Mouse (Mus musculus): ENCODE measurements at regions not wholly inside any gene's neighbourhood (a gene's known extent, or its start where the extent isn't known, plus 50 kb on each side); places are given as distances from the start of the nearest gene placed in this dataset.
A peak's percentile ranks its signal among the peaks of the same experiment; 100 is the strongest.

GRCm38 (mm10) chr19:19880895-19881294, 509.8 kb downstream of the Anxa1 start:
- H3K36me3 ChIP-seq (replicated peaks; ENCODE audit: control insufficient read depth, insufficient read depth, low read depth): no peaks in the 10 kb centered on the region
- H3K4me3 ChIP-seq (ENCODE audit: insufficient read depth in 1 of 2, low read depth in 2 of 2, low read length in 2 of 2): no peak overlapping the region
- no peak overlapping the region for H3K4me2 ChIP-seq (ENCODE audit: low read depth)
- no peak overlapping the region for H3K9ac ChIP-seq (replicated peaks)
- TF ChIP-seq CTCF (IDR thresholded peaks at IDR 0.05; ENCODE audit: low read depth) (no peak), EP300 (IDR thresholded peaks at IDR 0.05; ENCODE audit: low read depth) (no peak)
- DNase-seq (ENCODE audit: low read depth in 3 of 3, low spot score in 3 of 3) (no peak), ATAC-seq (ENCODE audit: insufficient read depth) (no peak)
- H3K9me3 ChIP-seq (ENCODE audit: control insufficient read depth, low read length): no peaks in the 10 kb centered on the region
- H3K27ac ChIP-seq: no peak overlapping the region
- H3K4me1 ChIP-seq (replicated peaks; ENCODE audit: control insufficient read depth in 2 of 2, insufficient read depth in 2 of 2, low read length in 1 of 2): no peaks in the 10 kb centered on the region
- H3K27me3 ChIP-seq (ENCODE audit: control insufficient read depth, insufficient read depth, low read length): no peaks in the 10 kb centered on the region

GRCm38 (mm10) chr19:19848152-19848551, 542.6 kb downstream of the Anxa1 start:
- ATAC-seq (ENCODE audit: insufficient read depth): no peak

GRCm38 (mm10) chr19:19807992-19808391, 582.8 kb downstream of the Anxa1 start:
- no peaks in the 10 kb centered on the region for H3K27me3 ChIP-seq (ENCODE audit: control insufficient read depth, insufficient read depth, low read length)
- no peaks in the 10 kb centered on the region for H3K9me3 ChIP-seq (ENCODE audit: control insufficient read depth, low read length)
- no peak overlapping the region for H3K9ac ChIP-seq (replicated peaks)
- no peak for ATAC-seq (ENCODE audit: insufficient read depth)
- no peak for DNase-seq (ENCODE audit: low read depth in 3 of 3, low spot score in 3 of 3)
- no peaks in the 10 kb centered on the region for H3K4me1 ChIP-seq (replicated peaks; ENCODE audit: control insufficient read depth in 2 of 2, insufficient read depth in 2 of 2, low read length in 1 of 2)
- no peak overlapping the region for H3K4me3 ChIP-seq (ENCODE audit: insufficient read depth in 1 of 2, low read depth in 2 of 2, low read length in 2 of 2)
- no peaks in the 10 kb centered on the region for H3K36me3 ChIP-seq (replicated peaks; ENCODE audit: control insufficient read depth, insufficient read depth, low read depth)
- H3K4me2 ChIP-seq (ENCODE audit: low read depth): no peak overlapping the region
- no peak for TF ChIP-seq EP300 (IDR thresholded peaks at IDR 0.05; ENCODE audit: low read depth)
- TF ChIP-seq CTCF (IDR thresholded peaks at IDR 0.05; ENCODE audit: low read depth): no peak
- WGBS (ENCODE audit: insufficient replicate concordance): 26% methylated on average over 1 of the region's 1 CpGs
- no peak overlapping the region for H3K27ac ChIP-seq

More at GRCm38 (mm10) chr19:19848152-19848551, 542.6 kb downstream of the Anxa1 start:
- no peaks in the 10 kb centered on the region for H3K27me3 ChIP-seq (ENCODE audit: control insufficient read depth, insufficient read depth, low read length)
- H3K27ac ChIP-seq: no peak overlapping the region
- WGBS (ENCODE audit: insufficient replicate concordance): 53% methylated on average over 4 of the region's 4 CpGs
- no peak overlapping the region for H3K4me2 ChIP-seq (ENCODE audit: low read depth)
- no peak overlapping the region for H3K4me3 ChIP-seq (ENCODE audit: insufficient read depth in 1 of 2, low read depth in 2 of 2, low read length in 2 of 2)
- TF ChIP-seq EP300 (IDR thresholded peaks at IDR 0.05; ENCODE audit: low read depth) (no peak), CTCF (IDR thresholded peaks at IDR 0.05; ENCODE audit: low read depth) (no peak)
- H3K4me1 ChIP-seq (replicated peaks; ENCODE audit: control insufficient read depth in 2 of 2, insufficient read depth in 2 of 2, low read length in 1 of 2): no peaks in the 10 kb centered on the region
- H3K36me3 ChIP-seq (replicated peaks; ENCODE audit: control insufficient read depth, insufficient read depth, low read depth): no peaks in the 10 kb centered on the region
- H3K9ac ChIP-seq (replicated peaks): no peak overlapping the region
- no peak for DNase-seq (ENCODE audit: low read depth in 3 of 3, low spot score in 3 of 3)
- H3K9me3 ChIP-seq (ENCODE audit: control insufficient read depth, low read length): no peaks in the 10 kb centered on the region

GRCm38 (mm10) chr19:19793835-19794234, 596.9 kb downstream of the Anxa1 start:
- peak; percentile 41; the same call in 1 of the 2 replicates for ATAC-seq (ENCODE audit: insufficient read depth)
- Histone ChIP-seq H3K4me1 (replicated peaks; ENCODE audit: control insufficient read depth in 2 of 2, insufficient read depth in 2 of 2, low read length in 1 of 2) (no peaks in the 10 kb centered on the region), H3K27me3 (ENCODE audit: control insufficient read depth, insufficient read depth, low read length) (no peaks in the 10 kb centered on the region), H3K9ac (replicated peaks) (no peak overlapping the region), H3K4me2 (ENCODE audit: low read depth) (no peak overlapping the region), H3K4me3 (ENCODE audit: insufficient read depth in 1 of 2, low read depth in 2 of 2, low read length in 2 of 2) (no peak overlapping the region), H3K9me3 (ENCODE audit: control insufficient read depth, low read length) (no peaks in the 10 kb centered on the region), H3K36me3 (replicated peaks; ENCODE audit: control insufficient read depth, insufficient read depth, low read depth) (no peaks in the 10 kb centered on the region), H3K27ac (no peak overlapping the region)
- peak in 1 of 3 experiments; percentile 2 for DNase-seq (ENCODE audit: low read depth in 3 of 3, low spot score in 3 of 3)
- WGBS (ENCODE audit: insufficient replicate concordance): 43% methylated on average over 2 of the region's 2 CpGs
- TF ChIP-seq EP300 (IDR thresholded peaks at IDR 0.05; ENCODE audit: low read depth) (no peak), CTCF (IDR thresholded peaks at IDR 0.05; ENCODE audit: low read depth) (no peak)

GRCm38 (mm10) chr19:19783507-19783906, 607.2 kb downstream of the Anxa1 start:
- Histone ChIP-seq H3K4me2 (ENCODE audit: low read depth) (no peak overlapping the region), H3K27me3 (ENCODE audit: control insufficient read depth, insufficient read depth, low read length) (no peaks in the 10 kb centered on the region), H3K4me3 (ENCODE audit: insufficient read depth in 1 of 2, low read depth in 2 of 2, low read length in 2 of 2) (no peak overlapping the region), H3K4me1 (replicated peaks; ENCODE audit: control insufficient read depth in 2 of 2, insufficient read depth in 2 of 2, low read length in 1 of 2) (no peaks in the 10 kb centered on the region), H3K9ac (replicated peaks) (no peak overlapping the region), H3K9me3 (ENCODE audit: control insufficient read depth, low read length) (no peaks in the 10 kb centered on the region), H3K36me3 (replicated peaks; ENCODE audit: control insufficient read depth, insufficient read depth, low read depth) (no peaks in the 10 kb centered on the region), H3K27ac (no peak overlapping the region)
- no peak for ATAC-seq (ENCODE audit: insufficient read depth)
- TF ChIP-seq CTCF (IDR thresholded peaks at IDR 0.05; ENCODE audit: low read depth) (no peak), EP300 (IDR thresholded peaks at IDR 0.05; ENCODE audit: low read depth) (no peak)
- DNase-seq (ENCODE audit: low read depth in 3 of 3, low spot score in 3 of 3): no peak

All from liver, embryonic 14.5 days (tissue).